In genomic region chr14:47650338-47650720, GRCm38 (mm10) we compare ENCODE assay signal across 8 mouse cellular contexts. TPM values are rescaled to one million over a fixed set of nuclear protein-coding genes. Genes with fewer than 3 reads are reported as not detected.
DNase-seq lines count a peak whose midpoint lies in the region; ATAC-seq and TF ChIP-seq lines count a peak whose summit lies in the region.

No protein-coding gene starts in this region.

- H3K27ac ChIP-seq in heart, embryonic 10.5 days = peak overlapping the region; percentile 98; the same call in 1 of the 2 replicates
- H3K27ac ChIP-seq in forebrain, embryonic 12.5 days = no peak overlapping the region
- H3K27ac ChIP-seq in liver, embryonic 15.5 days (replicated peaks) = no peak overlapping the region

- TF ChIP-seq CTCF in C2C12 (IDR thresholded peaks at IDR 0.05; ENCODE audit: control insufficient read depth, insufficient read depth, insufficient read length) = no peak

- intact Hi-C loops in heart, postnatal 10 days (cut with DNase I) = no loop called here
- intact Hi-C loops in left cerebral cortex, postnatal 25 days (cut with DNase I) = no loop called here

- H3K27me3 ChIP-seq in heart, embryonic 10.5 days (ENCODE audit: insufficient read depth, poor library complexity, severe bottlenecking) = no peaks in the 10 kb centered on the region
- no peaks in the 10 kb centered on the region for H3K27me3 ChIP-seq in C2C12 (ENCODE audit: control insufficient read depth, insufficient read depth, insufficient read length)
- peaks cover 4% of the 10 kb centered on the region; the same call in 1 of the 2 replicates for H3K27me3 ChIP-seq in forebrain, embryonic 12.5 days
- H3K27me3 ChIP-seq in liver, embryonic 15.5 days = peaks cover 23% of the 10 kb centered on the region

- H3ac ChIP-seq in C2C12 (ENCODE audit: control insufficient read depth, insufficient read length, low read depth) = peak overlapping the region; percentile 45

- no peak for ATAC-seq in forebrain, embryonic 12.5 days (ENCODE audit: low FRiP score)
- no peak for ATAC-seq in liver, embryonic 15.5 days (ENCODE audit: insufficient read depth)

- no peaks in the 10 kb centered on the region for H3K9me3 ChIP-seq in heart, embryonic 10.5 days
- H3K9me3 ChIP-seq in forebrain, embryonic 12.5 days = no peaks in the 10 kb centered on the region
- H3K9me3 ChIP-seq in liver, embryonic 15.5 days (replicated peaks) = no peaks in the 10 kb centered on the region

- peak overlapping the region; percentile 97 for H3K4me3 ChIP-seq in heart, embryonic 10.5 days
- peak overlapping the region; percentile 91 for H3K4me3 ChIP-seq in C2C12 (ENCODE audit: insufficient read depth, poor library complexity, severe bottlenecking)
- peak overlapping the region; percentile 80 for H3K4me3 ChIP-seq in forebrain, embryonic 12.5 days (replicated peaks)
- H3K4me3 ChIP-seq in liver, embryonic 15.5 days (replicated peaks) = peak overlapping the region; percentile 83

- peak overlapping the region; percentile 71 for H3K4me2 ChIP-seq in forebrain, embryonic 12.5 days
- peak overlapping the region; percentile 97 for H3K4me2 ChIP-seq in liver, embryonic 15.5 days

- H3K36me3 ChIP-seq in heart, embryonic 10.5 days = peaks cover 4% of the 10 kb centered on the region; the same call in 1 of the 2 replicates
- peaks cover 24% of the 10 kb centered on the region for H3K36me3 ChIP-seq in C2C12 (ENCODE audit: control insufficient read depth, insufficient read depth)
- no peaks in the 10 kb centered on the region for H3K36me3 ChIP-seq in forebrain, embryonic 12.5 days (replicated peaks)
- H3K36me3 ChIP-seq in liver, embryonic 15.5 days (replicated peaks) = no peaks in the 10 kb centered on the region

- DNase-seq in heart, embryonic 10.5 days (ENCODE audit: low spot score) = no peak
- DNase-seq in heart, postnatal 10 days = no peak
- no peak for DNase-seq in layer of hippocampus, adult 8-10 months (ENCODE audit: low spot score in 2 of 2)
- no peak for DNase-seq in gastrocnemius, postnatal 4 days (ENCODE audit: low spot score in 2 of 2)
- DNase-seq in left cerebral cortex, postnatal 25 days (ENCODE audit: low spot score in 2 of 2) = no peak

- H3K4me1 ChIP-seq in heart, embryonic 10.5 days = peaks cover 27% of the 10 kb centered on the region
- H3K4me1 ChIP-seq in forebrain, embryonic 12.5 days = peaks cover 13% of the 10 kb centered on the region
- peaks cover 16% of the 10 kb centered on the region for H3K4me1 ChIP-seq in liver, embryonic 15.5 days (replicated peaks)

- peaks cover 46% of the 10 kb centered on the region for H3K79me3 ChIP-seq in C2C12 (ENCODE audit: low read depth)

- peak overlapping the region; percentile 89 for H3K9ac ChIP-seq in forebrain, embryonic 12.5 days
- peak overlapping the region; percentile 80 for H3K9ac ChIP-seq in liver, embryonic 15.5 days

- peaks cover 56% of the 10 kb centered on the region for H3K79me2 ChIP-seq in C2C12 (ENCODE audit: control insufficient read depth, insufficient read depth)

- 26% methylated on average over 6 of the region's 6 CpGs for WGBS in heart, embryonic 10.5 days
- WGBS in forebrain, embryonic 12.5 days = 20% methylated on average over 6 of the region's 6 CpGs
- 27% methylated on average over 6 of the region's 6 CpGs for WGBS in liver, embryonic 15.5 days (ENCODE audit: insufficient replicate concordance)

TF ChIP-seq in C2C12, 6 proteins besides CTCF, POLR2A, EP300 and RAD21:
- TF ChIP-seq MAX (IDR thresholded peaks at IDR 0.05) (no peak), MYOG (IDR thresholded peaks at IDR 0.05; ENCODE audit: control insufficient read depth, extremely low read depth, insufficient read length) (no peak), MYOD1 (IDR thresholded peaks at IDR 0.05; ENCODE audit: control insufficient read depth, insufficient read length, low read depth) (no peak), CEBPB (IDR thresholded peaks at IDR 0.05; ENCODE audit: low read depth) (no peak)

RNA-seq across cellular contexts. Expression of gene Ktn1, which starts 2.1 kb away (rescaled TPM):
- polyA plus RNA-seq in heart, embryonic 10.5 days (2016; fragmentation: Nextera tagmentation; extraction: Ambion mirVana) = 73.1 and 82.3 TPM in 2 replicates
- 100 to 1,000 TPM; 146 to 167 TPM for total RNA-seq in heart, postnatal 10 days (2021)
- 14.8 TPM for polyA plus RNA-seq in C2C12 (2012; fragmentation: generic; extraction: Trizol)
- 93.3 and 102 TPM in 2 replicates for polyA plus RNA-seq in forebrain, embryonic 12.5 days (2016; fragmentation: Nextera tagmentation; extraction: Ambion mirVana)
- polyA plus RNA-seq in liver, embryonic 15.5 days (2015; fragmentation: Nextera tagmentation; extraction: Ambion mirVana) = 8.2 and 8.7 TPM in 2 replicates
- 10 to 100 TPM; 75.6 to 86.9 (median 83.7) TPM for total RNA-seq in layer of hippocampus, adult 8-10 months (2022)
- 100 to 1,000 TPM; 167 to 171 TPM for total RNA-seq in gastrocnemius, postnatal 4 days (2021)
- total RNA-seq in left cerebral cortex, postnatal 25 days (2021) = 10 to 100 TPM; 92.1 to 99.2 TPM
